Mouse (Mus musculus) forebrain, embryonic 13.5 days (tissue): Measurements from ENCODE around the gene Helz. TPM values are rescaled to one million over a fixed set of nuclear protein-coding genes. Genes with fewer than 3 reads are reported as not detected.

Experiments used
- ATAC-seq: fragments of 200-750 bp; cut with Nextera tagmentation; 2 replicates; pipeline ENCODE4 v1.8.0; 2017
- H3K27ac ChIP-seq: fragments of 300-500 bp; sonication (generic); 2 replicates; pipeline ENCODE4 v1.5.1; 2015; ENCODE audit warnings: inconsistent platforms, mild to moderate bottlenecking, moderate library complexity
- H3K27me3 ChIP-seq: fragments of 300-500 bp; sonication (generic); 2 replicates; pipeline ENCODE4 v1.6.1; 2015; ENCODE audit warnings: mild to moderate bottlenecking, inconsistent platforms
- H3K36me3 ChIP-seq: fragments of 300-500 bp; sonication (generic); 2 replicates; pipeline ENCODE4 v1.6.1; 2015; ENCODE audit warnings: mild to moderate bottlenecking, inconsistent platforms; ENCODE audit not compliant: poor library complexity, severe bottlenecking
- H3K4me1 ChIP-seq: fragments of 300-500 bp; sonication (generic); 2 replicates; pipeline ENCODE4 v1.6.1; 2015; ENCODE audit warnings: inconsistent platforms
- H3K4me2 ChIP-seq: fragments of 300-500 bp; sonication (generic); 2 replicates; pipeline ENCODE4 v1.6.1; 2015; ENCODE audit warnings: inconsistent platforms, mild to moderate bottlenecking, moderate library complexity
- H3K4me3 ChIP-seq: fragments of 300-500 bp; sonication (generic); 2 replicates; pipeline ENCODE4 v1.5.1; 2015; ENCODE audit warnings: mild to moderate bottlenecking, inconsistent platforms
- H3K9ac ChIP-seq: fragments of 300-500 bp; sonication (generic); 2 replicates; pipeline ENCODE4 v1.6.1; 2015; ENCODE audit warnings: mild to moderate bottlenecking, inconsistent platforms
- H3K9me3 ChIP-seq: fragments of 300-500 bp; sonication (generic); replicated peaks from 2 replicates; pipeline ENCODE4 v1.6.1; 2016; ENCODE audit warnings: inconsistent platforms
- WGBS: fragments of 180-500 bp; shearing (Covaris S2); methylation state at CpG from one replicate; pipeline ENCODE4 v1.1.7; 2015; 5-methylcytosine and 5-hydroxymethylcytosine counted together
- polyA plus RNA-seq: library from polyadenylated mRNA; unstranded; fragments of >200 nt; fragmentation: Nextera tagmentation; extraction: Ambion mirVana; gene quantifications from 2 replicates; pipeline ENCODE4 v1.2.1, GENCODE M21; 2015

The Helz gene
- polyA plus RNA-seq, 1 experiment from 2014 or later, result 15.6 TPM

DNA sequence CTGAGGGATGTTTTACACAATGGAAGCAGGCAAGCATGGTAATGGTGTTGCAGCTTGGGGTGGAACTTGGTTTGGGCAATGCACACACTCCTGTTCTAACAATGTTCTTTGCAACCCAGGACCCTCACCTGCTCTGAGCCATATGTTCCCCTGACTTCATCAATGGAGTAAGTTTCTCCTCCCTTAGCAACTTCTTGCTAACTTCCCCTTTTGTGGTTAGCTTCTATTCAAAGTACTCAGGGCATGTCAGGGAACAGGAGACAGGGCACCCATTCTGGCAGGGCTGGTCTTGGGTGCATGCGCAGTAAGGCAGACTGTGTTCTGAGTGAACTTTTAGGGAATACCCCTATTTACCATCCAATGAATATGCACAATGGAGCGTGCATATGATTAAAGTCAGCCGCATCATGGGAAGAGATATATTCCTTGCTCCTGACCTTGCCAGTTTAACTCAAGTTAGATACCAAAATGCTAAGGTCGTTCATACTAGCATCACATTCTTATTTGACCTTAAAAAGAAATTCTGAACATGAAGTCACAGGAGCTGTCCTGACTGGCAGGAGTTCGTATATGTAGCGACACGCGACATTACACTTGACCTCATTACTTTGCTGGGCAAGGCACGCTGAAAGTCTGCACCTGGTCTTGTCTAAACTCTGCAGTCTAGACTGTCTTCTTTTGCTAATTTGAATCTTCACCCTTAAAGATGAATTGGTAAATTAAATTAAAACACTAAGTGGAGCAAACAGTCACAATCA, 172.7 kb downstream of the Helz start:
- Histone ChIP-seq H3K4me1 (no peaks in the 10 kb centered on the region), H3K4me2 (no peak overlapping the region), H3K27ac (no peak overlapping the region), H3K4me3 (no peak overlapping the region), H3K27me3 (no peaks in the 10 kb centered on the region), H3K9me3 (no peaks in the 10 kb centered on the region), H3K36me3 (no peaks in the 10 kb centered on the region), H3K9ac (no peak overlapping the region)
- ATAC-seq, result no peak
- WGBS, result 92% methylated on average over 9 of the region's 9 CpGs

- Histone ChIP-seq H3K9me3 (no peaks in the 10 kb centered on the region), H3K4me2 (no peak overlapping the region), H3K36me3 (no peaks in the 10 kb centered on the region), H3K27me3 (no peaks in the 10 kb centered on the region), H3K4me3 (no peak overlapping the region), H3K27ac (no peak overlapping the region), H3K4me1 (no peaks in the 10 kb centered on the region), H3K9ac (no peak overlapping the region)
- 74% methylated on average over 7 of the region's 7 CpGs for WGBS
- no peak for ATAC-seq
Measured at GRCm38 (mm10) chr11:107721057-107721456, 173.3 kb downstream of the Helz start.

GRCm38 (mm10) chr11:107724603-107725002, 176.9 kb downstream of the Helz start:
- Histone ChIP-seq H3K4me1 (no peaks in the 10 kb centered on the region), H3K27ac (no peak overlapping the region), H3K27me3 (no peaks in the 10 kb centered on the region), H3K9ac (no peak overlapping the region), H3K9me3 (no peaks in the 10 kb centered on the region), H3K4me2 (no peak overlapping the region), H3K4me3 (no peak overlapping the region), H3K36me3 (no peaks in the 10 kb centered on the region)
- no peak for ATAC-seq
- WGBS, result 89% methylated on average over 8 of the region's 8 CpGs

- Histone ChIP-seq H3K27ac (no peak overlapping the region), H3K27me3 (no peaks in the 10 kb centered on the region), H3K36me3 (peaks cover 14% of the 10 kb centered on the region), H3K4me3 (no peak overlapping the region), H3K9ac (no peak overlapping the region), H3K4me2 (no peak overlapping the region), H3K9me3 (no peaks in the 10 kb centered on the region), H3K4me1 (no peaks in the 10 kb centered on the region)
- 88% methylated on average over 13 of the region's 13 CpGs for WGBS
- ATAC-seq, result no peak
Measured at GRCm38 (mm10) chr11:107728073-107728863, 180.5 kb downstream of the Helz start.

GRCm38 (mm10) chr11:107729141-107729540, 181.4 kb downstream of the Helz start:
- 86% methylated on average over 7 of the region's 7 CpGs for WGBS
- H3K4me3 ChIP-seq, result no peak overlapping the region
- no peak overlapping the region for H3K4me2 ChIP-seq
- no peaks in the 10 kb centered on the region for H3K4me1 ChIP-seq
- no peak overlapping the region for H3K27ac ChIP-seq
- H3K9ac ChIP-seq, result no peak overlapping the region
- no peak for ATAC-seq
- no peaks in the 10 kb centered on the region for H3K27me3 ChIP-seq
- no peaks in the 10 kb centered on the region for H3K9me3 ChIP-seq
- peaks cover 21% of the 10 kb centered on the region for H3K36me3 ChIP-seq

- H3K4me2 ChIP-seq, result no peak overlapping the region
- H3K27me3 ChIP-seq, result no peaks in the 10 kb centered on the region
- no peak for ATAC-seq
- H3K27ac ChIP-seq, result no peak overlapping the region
- H3K4me3 ChIP-seq, result no peak overlapping the region
- WGBS, result 86% methylated on average over 4 of the region's 4 CpGs
- no peak overlapping the region for H3K9ac ChIP-seq
- H3K4me1 ChIP-seq, result no peaks in the 10 kb centered on the region
- H3K36me3 ChIP-seq, result peaks cover 39% of the 10 kb centered on the region
- H3K9me3 ChIP-seq, result no peaks in the 10 kb centered on the region
Measured at GRCm38 (mm10) chr11:107730940-107731339, 183.2 kb downstream of the Helz start.

- H3K36me3 ChIP-seq, result peaks cover 45% of the 10 kb centered on the region
- WGBS, result 96% methylated on average over 4 of the region's 5 CpGs
Measured at GRCm38 (mm10) chr11:107731498-107731897, 183.8 kb downstream of the Helz start.

DNA sequence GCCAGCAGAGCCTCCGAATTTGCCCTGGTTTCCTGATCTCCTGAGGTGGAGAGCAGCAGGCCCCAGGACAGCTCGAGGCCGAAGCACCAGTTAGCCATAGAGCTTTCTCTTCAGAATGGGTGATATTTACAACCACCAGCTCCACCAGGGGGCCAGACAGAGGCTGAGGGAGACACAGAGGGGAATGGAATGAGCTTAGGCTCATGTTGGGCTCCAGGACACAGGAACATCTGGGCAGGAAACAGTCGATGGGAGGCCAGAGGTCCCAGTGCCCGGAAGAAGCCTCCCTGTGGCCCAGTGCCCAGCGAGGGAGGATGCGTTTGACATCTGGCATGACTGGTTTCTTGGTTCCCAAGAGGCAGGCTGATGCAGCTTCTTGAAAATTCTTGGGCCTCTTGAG, 186.4 kb downstream of the Helz start:
- no peak for ATAC-seq
- WGBS, result 95% methylated on average over 7 of the region's 7 CpGs
- no peak overlapping the region for H3K4me3 ChIP-seq
- no peak overlapping the region for H3K9ac ChIP-seq
- H3K27me3 ChIP-seq, result no peaks in the 10 kb centered on the region
- H3K27ac ChIP-seq, result no peak overlapping the region
- no peak overlapping the region for H3K4me2 ChIP-seq
- H3K9me3 ChIP-seq, result no peaks in the 10 kb centered on the region
- no peaks in the 10 kb centered on the region for H3K4me1 ChIP-seq
- peaks cover 70% of the 10 kb centered on the region for H3K36me3 ChIP-seq

More at GRCm38 (mm10) chr11:107731498-107731897, 183.8 kb downstream of the Helz start:
- Histone ChIP-seq H3K4me1 (no peaks in the 10 kb centered on the region), H3K27ac (no peak overlapping the region), H3K4me3 (no peak overlapping the region), H3K9ac (no peak overlapping the region), H3K27me3 (no peaks in the 10 kb centered on the region), H3K4me2 (no peak overlapping the region), H3K9me3 (no peaks in the 10 kb centered on the region)
- no peak for ATAC-seq

DNA sequence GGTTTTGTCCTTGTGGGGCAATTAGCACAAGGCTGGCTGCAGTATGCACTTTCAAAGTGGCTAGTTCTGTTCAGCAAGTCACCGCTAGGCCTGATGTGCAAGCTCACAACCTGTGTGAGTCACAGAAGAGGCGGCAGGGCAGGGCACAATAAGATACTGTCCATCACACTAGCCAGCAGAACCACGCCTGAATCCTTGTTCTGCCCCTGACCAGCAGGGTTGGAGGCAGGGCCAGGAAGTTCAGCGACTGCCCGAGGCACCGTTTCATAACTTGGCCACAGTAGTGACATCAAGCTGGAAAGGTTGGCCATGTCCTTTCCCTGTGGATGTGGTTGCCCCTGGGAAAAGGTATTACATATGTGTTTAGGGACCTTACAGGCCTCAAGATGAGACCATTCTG, 190.2 kb downstream of the Helz start:
- no peak overlapping the region for H3K9ac ChIP-seq
- no peak for ATAC-seq
- H3K36me3 ChIP-seq, result peaks cover 81% of the 10 kb centered on the region
- no peak overlapping the region for H3K27ac ChIP-seq
- no peak overlapping the region for H3K4me3 ChIP-seq
- no peaks in the 10 kb centered on the region for H3K27me3 ChIP-seq
- H3K9me3 ChIP-seq, result no peaks in the 10 kb centered on the region
- WGBS, result 91% methylated on average over 6 of the region's 6 CpGs
- H3K4me1 ChIP-seq, result peaks cover 22% of the 10 kb centered on the region
- H3K4me2 ChIP-seq, result no peak overlapping the region

GRCm38 (mm10) chr11:107738418-107739099, 190.8 kb downstream of the Helz start:
- Histone ChIP-seq H3K27me3 (no peaks in the 10 kb centered on the region), H3K4me2 (no peak overlapping the region), H3K27ac (no peak overlapping the region), H3K9me3 (no peaks in the 10 kb centered on the region), H3K36me3 (peaks cover 75% of the 10 kb centered on the region), H3K4me3 (no peak overlapping the region), H3K4me1 (peaks cover 28% of the 10 kb centered on the region), H3K9ac (no peak overlapping the region)
- 87% methylated on average over 20 of the region's 20 CpGs for WGBS
- ATAC-seq, result no peak

DNA sequence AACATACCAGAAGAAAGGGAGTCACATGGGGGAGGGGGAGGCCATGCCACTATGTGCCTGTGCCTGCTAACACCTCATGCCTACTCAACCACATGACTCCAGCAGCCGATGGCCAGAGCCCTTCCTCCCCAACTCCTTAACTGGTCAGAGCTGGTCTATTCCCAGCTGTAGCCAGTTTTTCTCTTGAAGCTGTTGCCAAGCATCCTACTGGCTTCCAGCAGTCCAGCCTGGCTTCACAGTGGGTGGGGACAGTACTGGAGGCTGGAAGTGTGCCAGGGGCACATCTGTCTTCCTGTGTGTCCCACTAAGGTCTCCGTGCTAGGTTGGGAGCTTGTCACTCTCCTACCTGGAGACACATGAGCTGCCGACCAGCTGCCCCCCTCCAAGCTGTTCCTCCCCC, 195.4 kb downstream of the Helz start:
- H3K9me3 ChIP-seq, result no peaks in the 10 kb centered on the region
- no peak overlapping the region for H3K4me2 ChIP-seq
- no peak for ATAC-seq
- WGBS, result 57% methylated on average over 3 of the region's 3 CpGs
- H3K4me1 ChIP-seq, result peaks cover 28% of the 10 kb centered on the region
- no peak overlapping the region for H3K9ac ChIP-seq
- no peaks in the 10 kb centered on the region for H3K27me3 ChIP-seq
- no peak overlapping the region for H3K4me3 ChIP-seq
- H3K36me3 ChIP-seq, result peaks cover 31% of the 10 kb centered on the region
- H3K27ac ChIP-seq, result no peak overlapping the region
